Mouse (Mus musculus) lung, embryonic 14.5 days (tissue): ENCODE data around the gene Dyrk2. TPM values are rescaled to one million over a fixed set of nuclear protein-coding genes. Genes with fewer than 3 reads are reported as not detected.

Experiments
- ATAC-seq: fragments of 200-750 bp; cut with Nextera tagmentation; 2 replicates; pipeline ENCODE4 v1.8.0; 2017; ENCODE audit warnings: mild to moderate bottlenecking, moderate TSS enrichment, moderate library complexity; ENCODE audit not compliant: insufficient read depth
- DNase-seq: peaks from one replicate; pipeline ENCODE4 v3.0.0-alpha.2; 2015
- H3K27ac ChIP-seq: fragments of 300-500 bp; sonication (generic); 2 replicates; pipeline ENCODE4 v1.5.1; 2014; ENCODE audit warnings: low read depth, mild to moderate bottlenecking, moderate library complexity
- H3K27me3 ChIP-seq: fragments of 300-500 bp; sonication (generic); 2 replicates; pipeline ENCODE4 v1.6.1; 2014; ENCODE audit warnings: low read length, control low read depth; ENCODE audit not compliant: insufficient read depth
- H3K36me3 ChIP-seq: fragments of 300-500 bp; sonication (generic); 2 replicates; pipeline ENCODE4 v1.6.1; 2014; ENCODE audit warnings: control low read depth; ENCODE audit not compliant: insufficient read depth
- H3K4me1 ChIP-seq: fragments of 300-500 bp; sonication (generic); 2 replicates; pipeline ENCODE4 v1.6.1; 2014; ENCODE audit warnings: antibody characterized with exemption, control low read depth; ENCODE audit not compliant: insufficient read depth
- H3K4me2 ChIP-seq: fragments of 300-500 bp; sonication (generic); 2 replicates; pipeline ENCODE4 v1.6.1; 2014; ENCODE audit warnings: mild to moderate bottlenecking
- H3K4me3 ChIP-seq: fragments of 300-500 bp; sonication (generic); 2 replicates; pipeline ENCODE4 v1.5.1; 2014; ENCODE audit warnings: low read depth, low read length
- H3K9ac ChIP-seq: fragments of 300-500 bp; sonication (generic); 2 replicates; pipeline ENCODE4 v1.6.1; 2014
- H3K9me3 ChIP-seq: fragments of 300-500 bp; sonication (generic); 2 replicates; pipeline ENCODE4 v1.6.1; 2016; ENCODE audit warnings: low read depth, low read length, control low read depth
- CTCF ChIP-seq: IDR thresholded peaks from 2 replicates; pipeline ENCODE4 v1.5.1; 2016; ENCODE audit warnings: antibody characterized with exemption, low read depth
- WGBS: fragments of 180-500 bp; shearing (Covaris S2); extraction: QIAGEN DNeasy Blood & Tissue Kit; methylation state at CpG from one replicate; pipeline ENCODE4 v1.1.7; 2014; 5-methylcytosine and 5-hydroxymethylcytosine counted together
- polyA plus RNA-seq: library from polyadenylated mRNA; unstranded; fragments of >200 nt; fragmentation: Nextera tagmentation; extraction: Ambion mirVana; gene quantifications from 2 replicates; pipeline ENCODE4 v1.2.1, GENCODE M21; 2014

Gene Dyrk2
- polyA plus RNA-seq, 1 experiment from 2014 or later, result 10.9 TPM

GRCm38 (mm10) chr10:118863611-118864010, 6.4 kb downstream of the Dyrk2 start:
- 77% methylated on average over 8 of the region's 8 CpGs for WGBS
- no peak for DNase-seq
- no peaks in the 10 kb centered on the region for H3K27me3 ChIP-seq
- H3K4me3 ChIP-seq, result no peak overlapping the region
- no peak for TF ChIP-seq CTCF
- H3K27ac ChIP-seq, result no peak overlapping the region
- peaks cover 12% of the 10 kb centered on the region; the same call in 1 of the 2 replicates for H3K9me3 ChIP-seq
- no peak overlapping the region for H3K9ac ChIP-seq
- ATAC-seq, result no peak
- peaks cover 62% of the 10 kb centered on the region for H3K36me3 ChIP-seq
- no peak overlapping the region for H3K4me2 ChIP-seq
- peaks cover 17% of the 10 kb centered on the region for H3K4me1 ChIP-seq

GRCm38 (mm10) chr10:118862233-118862632, 7.8 kb downstream of the Dyrk2 start:
- ATAC-seq, result no peak

GRCm38 (mm10) chr10:118861234-118862025, 8.6 kb downstream of the Dyrk2 start:
- Histone ChIP-seq H3K4me2 (no peak overlapping the region), H3K27me3 (no peaks in the 10 kb centered on the region), H3K9ac (no peak overlapping the region), H3K4me3 (no peak overlapping the region), H3K36me3 (peaks cover 76% of the 10 kb centered on the region), H3K4me1 (peaks cover 9% of the 10 kb centered on the region), H3K27ac (no peak overlapping the region), H3K9me3 (peaks cover 12% of the 10 kb centered on the region; the same call in 1 of the 2 replicates)
- ATAC-seq, result no peak
- 88% methylated on average over 11 of the region's 11 CpGs for WGBS
- no peak for TF ChIP-seq CTCF
- no peak for DNase-seq

More at GRCm38 (mm10) chr10:118862233-118862632, 7.8 kb downstream of the Dyrk2 start:
- H3K4me3 ChIP-seq, result no peak overlapping the region
- peaks cover 68% of the 10 kb centered on the region for H3K36me3 ChIP-seq
- H3K4me1 ChIP-seq, result peaks cover 17% of the 10 kb centered on the region
- H3K27me3 ChIP-seq, result no peaks in the 10 kb centered on the region
- H3K4me2 ChIP-seq, result no peak overlapping the region
- H3K9ac ChIP-seq, result no peak overlapping the region
- WGBS, result 55% methylated on average over 4 of the region's 4 CpGs
- no peak for DNase-seq
- peaks cover 12% of the 10 kb centered on the region; the same call in 1 of the 2 replicates for H3K9me3 ChIP-seq
- H3K27ac ChIP-seq, result no peak overlapping the region
- TF ChIP-seq CTCF, result no peak

GRCm38 (mm10) chr10:118859655-118860054, 10.4 kb downstream of the Dyrk2 start:
- peaks cover 66% of the 10 kb centered on the region for H3K36me3 ChIP-seq
- H3K27me3 ChIP-seq, result no peaks in the 10 kb centered on the region
- no peak overlapping the region for H3K4me2 ChIP-seq
- no peak overlapping the region for H3K9ac ChIP-seq
- DNase-seq (no peak), ATAC-seq (no peak)
- no peak overlapping the region for H3K27ac ChIP-seq
- H3K4me3 ChIP-seq, result no peak overlapping the region
- peaks cover 12% of the 10 kb centered on the region; the same call in 1 of the 2 replicates for H3K9me3 ChIP-seq
- H3K4me1 ChIP-seq, result peaks cover 5% of the 10 kb centered on the region; the same call in 1 of the 2 replicates
- TF ChIP-seq CTCF, result no peak
- 95% methylated on average over 21 of the region's 21 CpGs for WGBS

- no peaks in the 10 kb centered on the region for H3K4me1 ChIP-seq
- H3K36me3 ChIP-seq, result peaks cover 24% of the 10 kb centered on the region
- 81% methylated on average over 9 of the region's 9 CpGs for WGBS
- no peak overlapping the region for H3K9ac ChIP-seq
- H3K27me3 ChIP-seq, result no peaks in the 10 kb centered on the region
- no peak for DNase-seq
- H3K4me2 ChIP-seq, result no peak overlapping the region
- no peak overlapping the region for H3K4me3 ChIP-seq
- H3K9me3 ChIP-seq, result 0 out of 2 replicates have a peak, but pooled peaks cover under 1% of the 10 kb centered on the region
- no peak for ATAC-seq
- no peak for TF ChIP-seq CTCF
- H3K27ac ChIP-seq, result no peak overlapping the region
Observed at GRCm38 (mm10) chr10:118854641-118855040, 15.4 kb downstream of the Dyrk2 start.

GRCm38 (mm10) chr10:118852554-118852953, 17.5 kb downstream of the Dyrk2 start:
- H3K36me3 ChIP-seq, result peaks cover 8% of the 10 kb centered on the region; the same call in 1 of the 2 replicates
- H3K27me3 ChIP-seq, result no peaks in the 10 kb centered on the region
- H3K4me2 ChIP-seq, result no peak overlapping the region
- ATAC-seq (no peak), DNase-seq (no peak)
- 81% methylated on average over 16 of the region's 16 CpGs for WGBS
- H3K4me3 ChIP-seq, result no peak overlapping the region
- no peaks in the 10 kb centered on the region for H3K4me1 ChIP-seq
- no peak overlapping the region for H3K9ac ChIP-seq
- H3K27ac ChIP-seq, result no peak overlapping the region
- no peaks in the 10 kb centered on the region for H3K9me3 ChIP-seq
- TF ChIP-seq CTCF, result no peak

- TF ChIP-seq CTCF, result no peak
- no peak overlapping the region for H3K27ac ChIP-seq
- H3K9me3 ChIP-seq, result no peaks in the 10 kb centered on the region
- no peak overlapping the region for H3K4me2 ChIP-seq
- no peaks in the 10 kb centered on the region for H3K4me1 ChIP-seq
- H3K36me3 ChIP-seq, result no peaks in the 10 kb centered on the region
- H3K27me3 ChIP-seq, result no peaks in the 10 kb centered on the region
- no peak overlapping the region for H3K4me3 ChIP-seq
- WGBS, result 77% methylated on average over 4 of the region's 4 CpGs
- DNase-seq (no peak), ATAC-seq (no peak)
- no peak overlapping the region for H3K9ac ChIP-seq
Observed at GRCm38 (mm10) chr10:118848501-118848900, 21.5 kb downstream of the Dyrk2 start.
